Mouse (Mus musculus): Measurements from ENCODE around the gene Gmds.

- TF ChIP-seq CTCF (IDR thresholded peaks at IDR 0.05; ENCODE audit: extremely low read depth, insufficient read depth, low read length) (no peak), POLR2A (IDR thresholded peaks at IDR 0.05; ENCODE audit: extremely low read depth, insufficient read depth, low read length) (no peak)
These were observed 382.4 kb downstream of the Gmds start for GRCm38 (mm10) chr13:31956112-31956511.
